Mouse (Mus musculus) WW6 (cell line): ENCODE data around the gene Alg3.

ENCODE experiments used
- DNase-seq: peaks from one replicate; pipeline ENCODE4 v3.0.0-alpha.2; 2013; ENCODE audit warnings: low read depth, low spot score

The Alg3 gene

DNA sequence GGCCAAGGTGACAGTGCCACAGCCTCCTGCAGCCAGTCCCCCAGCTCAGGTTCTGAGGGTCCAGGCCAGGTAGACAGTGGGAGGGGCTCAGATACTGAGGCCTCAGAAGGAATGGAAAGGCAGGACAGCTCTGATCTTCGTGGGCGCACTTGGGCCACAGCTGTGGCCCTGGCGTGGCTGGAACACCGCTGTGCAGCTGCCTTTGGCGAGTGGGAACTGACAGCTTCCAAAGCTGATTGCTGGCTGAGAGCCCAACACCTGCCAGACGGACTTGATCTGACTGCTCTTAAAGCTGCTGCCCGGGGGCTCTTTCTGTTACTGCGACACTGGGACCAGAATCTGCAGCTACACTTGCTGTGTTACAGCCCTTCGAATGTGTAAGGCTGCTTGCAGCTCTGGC lies 6.8 kb downstream of the Alg3 start:
- no peak for DNase-seq

GRCm38 (mm10) chr16:20600511-20600910 lies 11.0 kb downstream of the Alg3 start:
- no peak for DNase-seq

GRCm38 (mm10) chr16:20596687-20597441 lies 14.7 kb downstream of the Alg3 start:
- DNase-seq: no peak

DNA sequence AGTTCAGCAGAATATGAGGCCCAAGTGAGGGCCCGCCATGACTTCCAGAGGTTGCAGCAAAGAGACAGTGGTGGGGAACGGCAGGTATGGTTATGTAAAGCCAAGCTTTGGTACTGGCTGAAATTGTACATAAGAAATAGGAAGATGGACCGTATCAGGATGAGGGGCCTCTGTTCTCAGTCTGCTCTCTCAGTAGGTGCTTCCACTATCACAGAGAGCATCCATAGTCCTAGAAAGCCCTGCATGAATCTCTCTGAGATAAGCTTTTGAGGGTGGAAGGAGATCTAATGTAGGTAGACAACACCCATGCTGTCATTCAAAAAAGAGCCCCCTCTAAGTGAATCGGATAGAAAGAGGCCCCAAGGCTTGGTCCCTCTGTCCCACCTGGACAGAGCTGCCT lies 15.8 kb downstream of the Alg3 start:
- DNase-seq: no peak

DNA sequence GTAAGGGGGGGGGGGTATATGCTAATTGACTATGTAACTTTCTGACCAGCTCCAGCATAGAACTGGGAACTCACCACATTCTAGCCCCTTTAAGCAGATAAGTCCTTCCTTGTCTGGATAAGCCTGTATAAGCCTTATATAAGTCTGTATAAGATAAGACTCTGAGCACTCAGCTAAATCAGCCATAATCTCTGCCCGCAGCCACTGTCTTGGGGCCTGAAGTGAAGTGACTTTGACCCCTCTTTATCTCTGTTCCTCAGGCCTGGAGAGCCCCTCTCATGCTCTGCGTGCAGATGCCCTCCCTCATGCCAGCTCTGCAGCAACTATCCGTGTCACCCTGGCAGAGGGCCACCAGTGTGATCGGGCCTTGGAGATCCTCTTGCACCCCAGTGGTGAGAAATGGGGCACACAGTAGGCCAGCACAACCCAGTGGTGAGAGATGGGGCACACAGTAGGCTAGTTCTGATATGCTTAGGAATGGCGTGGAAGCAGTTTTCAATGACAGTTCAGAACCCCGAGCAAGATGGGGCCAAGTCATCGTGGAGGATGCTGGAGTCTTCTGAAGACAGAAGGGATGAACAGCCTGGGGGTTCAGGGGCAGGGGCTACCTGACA lies 16.4 kb downstream of the Alg3 start:
- DNase-seq: no peak

- DNase-seq: no peak
Observed at GRCm38 (mm10) chr16:20591076-20591705, 20.3 kb downstream of the Alg3 start.

- no peak for DNase-seq
Observed at GRCm38 (mm10) chr16:20590680-20591038, 20.9 kb downstream of the Alg3 start.

DNA sequence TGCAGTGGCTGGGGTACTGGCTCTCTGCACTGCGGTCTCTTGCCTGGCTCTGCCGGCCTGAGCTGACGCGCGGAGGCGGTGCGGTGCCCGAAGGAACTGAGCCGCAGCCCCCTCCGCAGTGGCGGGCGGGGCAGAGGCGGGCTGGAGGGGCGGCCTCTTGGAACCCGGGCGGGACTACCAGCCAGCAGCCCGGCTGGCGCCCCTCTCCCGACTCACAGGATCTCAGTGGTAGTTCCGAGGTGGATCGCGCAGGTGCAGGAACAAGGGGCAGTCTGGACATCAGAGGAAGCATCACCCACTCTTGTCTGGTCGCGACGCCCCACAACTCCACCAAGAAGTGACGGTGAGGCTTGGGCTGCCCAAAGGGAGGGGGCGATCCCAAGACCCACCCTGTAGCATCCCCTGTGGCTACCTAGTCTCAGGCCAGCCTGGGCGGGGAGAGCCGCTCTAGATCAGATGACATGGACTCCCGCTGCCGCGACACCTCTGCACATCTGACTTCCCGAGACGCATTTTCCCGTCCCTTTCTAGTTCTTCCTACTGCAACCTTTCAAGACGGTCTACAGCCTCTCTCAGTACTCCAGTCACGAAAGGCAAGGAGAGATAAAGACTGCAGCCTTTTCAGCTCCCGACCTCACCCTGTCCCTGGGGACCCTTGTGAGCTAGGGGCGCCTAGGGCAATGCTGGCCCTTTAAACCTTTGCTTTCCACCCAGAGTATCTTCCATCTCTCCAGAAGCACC lies 21.4 kb downstream of the Alg3 start:
- DNase-seq: no peak

- no peak for DNase-seq
Observed at GRCm38 (mm10) chr16:20589366-20589938, 22.1 kb downstream of the Alg3 start, which contains the start of gene Vwa5b2. Gene Vwa5b2 (plus strand): TSS chr16:20589471.

- DNase-seq: no peak
Observed at GRCm38 (mm10) chr16:20565075-20565474, 46.5 kb downstream of the Alg3 start.

GRCm38 (mm10) chr16:20557381-20557780 lies 54.2 kb downstream of the Alg3 start:
- DNase-seq: no peak
